Mouse (Mus musculus): ENCODE data around the gene Frs2. TPM values are rescaled to one million over a fixed set of nuclear protein-coding genes. Genes with fewer than 3 reads are reported as not detected.

Frs2 gene
- polyA plus RNA-seq, 1 experiment from 2014 or later, result 23.5 TPM

GRCm38 (mm10) chr10:117081914-117082359 lies 66.4 kb downstream of the Frs2 start:
- peaks cover 24% of the 10 kb centered on the region for H3K36me3 ChIP-seq (ENCODE audit: control insufficient read depth, insufficient read depth, low read length)
- DNase-seq (ENCODE audit: low spot score) (no peak), ATAC-seq (replicated peaks; ENCODE audit: low FRiP score) (no peak)
- H3K9ac ChIP-seq (ENCODE audit: low read depth, low read length), result no peak overlapping the region; the same call in 1 of the 2 replicates
- H3K9me3 ChIP-seq (ENCODE audit: control insufficient read depth, low read length), result no peaks in the 10 kb centered on the region
- H3K27ac ChIP-seq (ENCODE audit: low read depth, low read length), result no peak overlapping the region
- no peak overlapping the region for H3K4me2 ChIP-seq
- H3K27me3 ChIP-seq (replicated peaks; ENCODE audit: control insufficient read depth, insufficient read depth, low read length), result no peaks in the 10 kb centered on the region
- no peaks in the 10 kb centered on the region for H3K4me1 ChIP-seq (replicated peaks; ENCODE audit: control insufficient read depth, insufficient read depth, low read length)
- H3K4me3 ChIP-seq (ENCODE audit: low read depth, low read length), result no peak overlapping the region
- 80% methylated on average over 2 of the region's 2 CpGs for WGBS

GRCm38 (mm10) chr10:117081326-117081725 lies 67.0 kb downstream of the Frs2 start:
- Histone ChIP-seq H3K4me3 (ENCODE audit: low read depth, low read length) (no peak overlapping the region), H3K9me3 (ENCODE audit: control insufficient read depth, low read length) (no peaks in the 10 kb centered on the region), H3K4me2 (no peak overlapping the region), H3K36me3 (ENCODE audit: control insufficient read depth, insufficient read depth, low read length) (peaks cover 30% of the 10 kb centered on the region), H3K9ac (ENCODE audit: low read depth, low read length) (no peak overlapping the region), H3K27me3 (replicated peaks; ENCODE audit: control insufficient read depth, insufficient read depth, low read length) (no peaks in the 10 kb centered on the region), H3K27ac (ENCODE audit: low read depth, low read length) (no peak overlapping the region), H3K4me1 (replicated peaks; ENCODE audit: control insufficient read depth, insufficient read depth, low read length) (no peaks in the 10 kb centered on the region)
- no peak for ATAC-seq (replicated peaks; ENCODE audit: low FRiP score)
- DNase-seq (ENCODE audit: low spot score), result no peak
- WGBS, result 89% methylated on average over 4 of the region's 4 CpGs

- DNase-seq (ENCODE audit: low spot score) (no peak), ATAC-seq (replicated peaks; ENCODE audit: low FRiP score) (peak; percentile 81)
- 66% methylated on average over 6 of the region's 6 CpGs for WGBS
- H3K36me3 ChIP-seq (ENCODE audit: control insufficient read depth, insufficient read depth, low read length), result peaks cover 38% of the 10 kb centered on the region
- H3K4me1 ChIP-seq (replicated peaks; ENCODE audit: control insufficient read depth, insufficient read depth, low read length), result no peaks in the 10 kb centered on the region
- H3K27me3 ChIP-seq (replicated peaks; ENCODE audit: control insufficient read depth, insufficient read depth, low read length), result no peaks in the 10 kb centered on the region
- H3K9me3 ChIP-seq (ENCODE audit: control insufficient read depth, low read length), result no peaks in the 10 kb centered on the region
- no peak overlapping the region for H3K4me2 ChIP-seq
- no peak overlapping the region for H3K4me3 ChIP-seq (ENCODE audit: low read depth, low read length)
- no peak overlapping the region for H3K9ac ChIP-seq (ENCODE audit: low read depth, low read length)
- H3K27ac ChIP-seq (ENCODE audit: low read depth, low read length), result no peak overlapping the region
Observed at GRCm38 (mm10) chr10:117078284-117078683, 70.0 kb downstream of the Frs2 start.

GRCm38 (mm10) chr10:117073176-117073575 lies 75.2 kb downstream of the Frs2 start:
- no peak for DNase-seq (ENCODE audit: low spot score)
- no peak for ATAC-seq (replicated peaks; ENCODE audit: low FRiP score)
- Histone ChIP-seq H3K4me2 (no peak overlapping the region), H3K4me1 (replicated peaks; ENCODE audit: control insufficient read depth, insufficient read depth, low read length) (no peaks in the 10 kb centered on the region), H3K27me3 (replicated peaks; ENCODE audit: control insufficient read depth, insufficient read depth, low read length) (no peaks in the 10 kb centered on the region), H3K27ac (ENCODE audit: low read depth, low read length) (no peak overlapping the region), H3K4me3 (ENCODE audit: low read depth, low read length) (no peak overlapping the region), H3K9me3 (ENCODE audit: control insufficient read depth, low read length) (no peaks in the 10 kb centered on the region), H3K36me3 (ENCODE audit: control insufficient read depth, insufficient read depth, low read length) (peaks cover 31% of the 10 kb centered on the region), H3K9ac (ENCODE audit: low read depth, low read length) (no peak overlapping the region)
- WGBS, result 85% methylated on average over 7 of the region's 7 CpGs

DNA sequence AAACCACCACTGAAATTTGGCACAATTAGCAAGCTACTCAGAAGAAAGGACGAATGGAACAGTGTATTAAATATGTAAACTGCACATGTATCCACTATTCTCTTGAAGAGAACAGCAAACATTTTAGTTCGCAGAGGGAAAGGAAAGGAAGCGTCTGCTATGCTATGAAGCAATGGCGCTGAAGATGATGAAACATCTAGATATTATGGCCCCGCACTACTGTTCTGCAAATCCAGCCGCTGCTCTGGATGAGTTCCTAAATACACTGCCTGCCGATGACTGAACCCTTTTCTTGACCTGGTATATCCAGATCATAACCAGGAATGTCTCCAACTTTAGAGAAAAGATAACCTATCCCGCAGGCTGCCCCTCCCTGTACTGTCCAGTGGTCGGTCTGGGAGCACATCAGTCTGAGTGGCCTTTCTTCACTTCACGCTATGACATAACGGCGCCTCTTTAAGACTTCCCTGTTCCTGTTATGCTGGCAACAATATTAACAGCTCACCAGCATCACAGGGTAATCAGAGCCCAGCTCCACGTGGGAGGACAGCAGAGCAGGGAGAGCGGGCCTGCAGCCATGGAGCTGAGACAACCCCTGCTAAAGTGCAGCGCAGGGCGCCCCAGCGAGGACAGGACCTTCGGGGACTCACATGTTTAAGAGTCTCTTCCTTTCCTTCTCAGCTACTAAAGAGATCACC lies 76.0 kb downstream of the Frs2 start:
- Histone ChIP-seq H3K36me3 (ENCODE audit: control insufficient read depth, insufficient read depth, low read length) (peaks cover 30% of the 10 kb centered on the region), H3K9me3 (ENCODE audit: control insufficient read depth, low read length) (no peaks in the 10 kb centered on the region), H3K4me1 (replicated peaks; ENCODE audit: control insufficient read depth, insufficient read depth, low read length) (no peaks in the 10 kb centered on the region), H3K27ac (ENCODE audit: low read depth, low read length) (no peak overlapping the region), H3K4me3 (ENCODE audit: low read depth, low read length) (no peak overlapping the region), H3K27me3 (replicated peaks; ENCODE audit: control insufficient read depth, insufficient read depth, low read length) (no peaks in the 10 kb centered on the region), H3K9ac (ENCODE audit: low read depth, low read length) (no peak overlapping the region), H3K4me2 (no peak overlapping the region)
- ATAC-seq (replicated peaks; ENCODE audit: low FRiP score) (no peak), DNase-seq (ENCODE audit: low spot score) (no peak)
- 90% methylated on average over 18 of the region's 18 CpGs for WGBS

DNA sequence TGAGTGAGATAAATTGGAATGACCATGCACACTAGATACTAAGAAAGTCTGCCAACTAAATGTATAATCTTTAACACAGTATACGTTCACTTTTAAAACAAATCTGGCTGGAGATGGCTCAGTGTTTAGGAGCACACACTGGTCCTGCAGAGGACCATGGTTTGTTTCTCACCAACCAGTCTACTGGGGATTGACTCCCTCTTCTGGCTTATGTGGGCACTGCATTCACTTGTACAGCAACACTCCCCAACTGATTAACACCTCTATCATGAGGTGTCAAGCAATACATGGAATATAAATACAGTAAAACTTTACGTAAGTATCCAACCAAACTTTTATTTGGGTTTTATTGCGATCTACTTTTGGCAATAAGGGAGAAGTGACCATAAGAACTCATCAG lies 79.2 kb downstream of the Frs2 start:
- H3K36me3 ChIP-seq (ENCODE audit: control insufficient read depth, insufficient read depth, low read length), result peaks cover 13% of the 10 kb centered on the region; the same call in 1 of the 2 replicates
- 94% methylated on average over 3 of the region's 3 CpGs for WGBS

DNA sequence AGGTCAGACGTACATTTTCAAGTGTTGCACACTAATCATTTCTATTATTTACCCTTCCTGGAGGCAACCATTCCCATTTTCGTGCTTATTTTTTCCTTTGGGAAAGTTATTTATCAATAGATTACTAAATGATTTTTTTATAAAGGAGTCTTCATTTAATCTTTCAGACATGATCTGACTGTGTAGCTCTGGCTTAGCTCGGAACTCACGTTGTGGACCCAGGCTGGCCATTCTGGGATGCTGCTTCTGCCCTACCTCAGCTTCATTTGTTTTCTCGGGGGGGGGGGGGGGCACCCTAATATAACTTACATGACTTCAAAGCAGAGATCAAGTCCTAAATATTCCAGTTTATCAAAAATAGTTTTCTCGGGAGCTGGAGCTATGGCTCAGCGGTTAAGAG lies 84.3 kb downstream of the Frs2 start:
- Histone ChIP-seq H3K4me1 (replicated peaks; ENCODE audit: control insufficient read depth, insufficient read depth, low read length) (peaks cover 10% of the 10 kb centered on the region; the same call in 1 of the 2 replicates), H3K9me3 (ENCODE audit: control insufficient read depth, low read length) (no peaks in the 10 kb centered on the region), H3K4me3 (ENCODE audit: low read depth, low read length) (peak overlapping the region; percentile 93), H3K4me2 (peak overlapping the region; percentile 71), H3K9ac (ENCODE audit: low read depth, low read length) (peak overlapping the region; percentile 44; the same call in 1 of the 2 replicates), H3K27ac (ENCODE audit: low read depth, low read length) (peak overlapping the region; percentile 92; the same call in 1 of the 2 replicates), H3K36me3 (ENCODE audit: control insufficient read depth, insufficient read depth, low read length) (peaks cover 27% of the 10 kb centered on the region), H3K27me3 (replicated peaks; ENCODE audit: control insufficient read depth, insufficient read depth, low read length) (no peaks in the 10 kb centered on the region)
- DNase-seq (ENCODE audit: low spot score), result no peak
- 7% methylated on average over 7 of the region's 7 CpGs for WGBS
- no peak for ATAC-seq (replicated peaks; ENCODE audit: low FRiP score)

More for the DNA sequence above, 79.2 kb downstream of the Frs2 start:
- Histone ChIP-seq H3K27ac (ENCODE audit: low read depth, low read length) (no peak overlapping the region), H3K4me1 (replicated peaks; ENCODE audit: control insufficient read depth, insufficient read depth, low read length) (no peaks in the 10 kb centered on the region; the same call in 1 of the 2 replicates), H3K4me2 (no peak overlapping the region), H3K9ac (ENCODE audit: low read depth, low read length) (no peak overlapping the region), H3K9me3 (ENCODE audit: control insufficient read depth, low read length) (no peaks in the 10 kb centered on the region), H3K27me3 (replicated peaks; ENCODE audit: control insufficient read depth, insufficient read depth, low read length) (no peaks in the 10 kb centered on the region), H3K4me3 (ENCODE audit: low read depth, low read length) (no peak overlapping the region)
- ATAC-seq (replicated peaks; ENCODE audit: low FRiP score) (no peak), DNase-seq (ENCODE audit: low spot score) (no peak)

DNA sequence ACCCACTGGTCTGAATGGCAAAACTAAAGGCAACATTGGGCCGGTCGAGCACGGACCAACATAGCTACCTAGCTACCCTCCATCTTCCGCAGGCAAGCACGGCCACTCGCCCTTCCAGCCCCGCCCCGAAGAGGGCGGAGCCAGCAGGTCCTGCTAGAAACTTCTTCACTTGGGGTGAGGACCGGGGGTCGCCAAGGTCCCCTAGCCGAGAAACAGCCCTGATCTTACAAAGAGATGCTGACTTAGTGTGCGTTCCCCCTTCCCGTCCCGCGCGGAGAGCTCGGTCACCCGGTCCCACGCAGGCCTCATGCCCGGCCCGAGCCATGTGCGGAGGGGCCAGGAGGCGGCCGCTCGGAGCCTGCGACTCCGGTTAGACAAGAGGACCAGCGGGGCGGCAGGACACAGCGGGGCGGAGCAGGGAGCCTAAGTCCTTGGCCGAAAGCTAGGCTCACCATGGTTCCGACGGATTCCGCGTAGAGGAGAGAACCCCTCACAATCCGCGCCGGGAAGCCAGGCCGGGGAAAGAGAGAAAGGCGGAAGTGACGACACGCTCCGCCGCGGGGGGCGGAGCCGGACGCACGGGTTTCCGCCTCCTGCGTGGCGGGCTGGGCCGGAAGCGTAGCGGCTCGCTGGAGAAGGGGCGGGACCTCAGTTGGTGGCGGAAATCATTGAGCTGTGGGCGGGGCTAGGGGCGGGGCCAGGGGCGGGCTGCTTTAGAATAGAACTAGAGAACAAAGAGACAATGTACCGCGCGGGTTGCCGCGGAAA lies 84.9 kb downstream of the Frs2 start, which contains the start of gene Cct2:
Gene Cct2 (minus strand): TSS at position 561 of the 768 bp plus-strand sequence.
- DNase-seq (ENCODE audit: low spot score) (peak; percentile 95), ATAC-seq (replicated peaks; ENCODE audit: low FRiP score) (peak; percentile 91)
- Histone ChIP-seq H3K36me3 (ENCODE audit: control insufficient read depth, insufficient read depth, low read length) (peaks cover 32% of the 10 kb centered on the region), H3K4me2 (peak within 1 kb of the TSS; percentile 93), H3K4me1 (replicated peaks; ENCODE audit: control insufficient read depth, insufficient read depth, low read length) (peaks cover 10% of the 10 kb centered on the region; the same call in 1 of the 2 replicates), H3K27ac (ENCODE audit: low read depth, low read length) (peak within 1 kb of the TSS; percentile 92), H3K27me3 (replicated peaks; ENCODE audit: control insufficient read depth, insufficient read depth, low read length) (no peaks in the 10 kb centered on the region), H3K4me3 (ENCODE audit: low read depth, low read length) (peak within 1 kb of the TSS; percentile 93), H3K9me3 (ENCODE audit: control insufficient read depth, low read length) (no peaks in the 10 kb centered on the region), H3K9ac (ENCODE audit: low read depth, low read length) (peak within 1 kb of the TSS; percentile 98)
- WGBS, result under 1% methylated on average over 66 of the region's 68 CpGs
